Mouse (Mus musculus): Measurements from ENCODE around the gene Scd4.

Gene Scd4

DNA sequence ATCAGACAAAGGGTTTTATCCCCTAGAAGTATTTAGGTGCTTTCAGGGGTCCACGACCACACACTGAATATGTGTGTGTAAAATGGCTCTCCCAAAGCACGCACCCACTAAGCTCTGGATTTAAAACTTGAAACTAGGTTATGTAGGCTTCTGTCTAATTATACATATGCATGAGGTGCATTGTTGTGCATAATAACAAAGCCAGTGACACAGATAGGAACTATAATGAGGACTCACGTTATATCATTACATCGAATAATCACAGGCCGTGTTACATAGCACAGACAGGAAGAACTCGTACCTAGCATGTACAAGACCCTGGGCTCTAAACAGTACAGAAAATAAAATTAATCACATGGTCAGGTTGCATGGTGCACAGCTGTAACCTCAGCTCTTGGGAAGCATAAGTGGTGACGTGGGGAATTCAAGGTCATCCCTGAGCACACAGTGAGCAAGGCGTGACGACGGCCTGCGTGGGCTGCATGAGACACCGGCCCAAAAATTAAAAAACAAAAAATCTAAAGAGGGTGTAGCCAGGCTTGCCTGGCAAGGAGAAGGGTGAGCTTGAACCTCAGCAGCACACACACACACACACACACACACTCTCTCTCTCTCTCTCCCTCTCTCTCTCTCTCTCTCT lies 49.9 kb downstream of the Scd4 start:
- no peak for DNase-seq

DNA sequence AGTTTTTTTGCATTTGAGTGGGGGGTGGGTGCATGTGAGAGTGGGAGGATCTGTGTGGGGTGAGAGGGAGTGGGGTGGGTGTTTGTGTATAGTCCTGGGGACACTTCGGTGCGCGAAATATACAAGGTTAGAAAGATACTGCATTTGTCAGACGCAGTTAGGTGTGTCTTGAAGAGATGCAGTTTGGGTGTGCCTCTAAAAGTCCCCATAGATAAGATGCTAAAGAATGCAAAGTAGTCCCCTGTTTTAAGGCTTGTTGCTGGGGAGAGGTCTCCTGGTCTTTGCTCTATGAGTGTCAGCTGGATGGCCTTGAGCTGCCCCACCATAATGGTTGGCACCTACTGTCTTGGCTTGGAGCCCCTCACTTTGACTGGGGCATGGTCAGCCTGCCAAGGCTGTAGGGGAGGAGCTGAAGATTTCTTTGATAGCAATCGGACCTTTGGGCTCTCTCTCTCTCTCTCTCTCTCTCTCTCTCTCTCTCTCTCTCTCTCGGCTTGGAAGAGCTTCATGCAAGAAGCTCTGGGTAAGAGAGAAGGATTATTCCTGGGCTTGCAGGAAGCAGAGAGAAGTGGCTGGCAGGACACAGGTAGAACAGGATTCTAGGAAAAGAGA lies 53.1 kb downstream of the Scd4 start:
- no peak for DNase-seq

DNA sequence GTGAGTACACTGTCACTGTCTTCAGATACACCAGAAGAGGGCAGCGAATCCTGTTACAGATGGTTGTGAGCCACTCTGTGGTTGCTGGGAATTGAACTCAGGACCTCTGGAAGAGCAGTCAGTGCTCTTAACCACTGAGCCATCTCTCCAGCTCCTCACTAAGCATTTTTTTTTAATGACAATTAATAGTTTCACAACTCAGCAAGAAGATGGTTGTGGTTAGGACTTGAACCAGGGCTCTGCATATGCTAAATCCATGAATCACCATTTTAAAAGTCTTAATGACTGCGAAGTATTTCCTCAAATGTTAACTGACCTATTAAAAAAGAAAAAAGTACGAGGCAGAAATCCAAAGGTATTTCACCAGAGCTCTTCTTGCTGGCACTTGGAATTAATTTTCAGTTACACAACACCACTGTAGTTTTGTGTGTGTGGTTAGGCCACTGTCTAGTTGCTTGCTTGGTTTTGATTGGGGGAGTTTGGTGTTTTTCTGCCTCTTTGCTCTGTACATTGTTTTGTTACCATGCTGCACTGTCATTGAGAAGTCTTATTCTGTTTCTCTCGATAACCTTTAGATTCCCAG lies 54.3 kb downstream of the Scd4 start:
- DNase-seq = no peak

DNA sequence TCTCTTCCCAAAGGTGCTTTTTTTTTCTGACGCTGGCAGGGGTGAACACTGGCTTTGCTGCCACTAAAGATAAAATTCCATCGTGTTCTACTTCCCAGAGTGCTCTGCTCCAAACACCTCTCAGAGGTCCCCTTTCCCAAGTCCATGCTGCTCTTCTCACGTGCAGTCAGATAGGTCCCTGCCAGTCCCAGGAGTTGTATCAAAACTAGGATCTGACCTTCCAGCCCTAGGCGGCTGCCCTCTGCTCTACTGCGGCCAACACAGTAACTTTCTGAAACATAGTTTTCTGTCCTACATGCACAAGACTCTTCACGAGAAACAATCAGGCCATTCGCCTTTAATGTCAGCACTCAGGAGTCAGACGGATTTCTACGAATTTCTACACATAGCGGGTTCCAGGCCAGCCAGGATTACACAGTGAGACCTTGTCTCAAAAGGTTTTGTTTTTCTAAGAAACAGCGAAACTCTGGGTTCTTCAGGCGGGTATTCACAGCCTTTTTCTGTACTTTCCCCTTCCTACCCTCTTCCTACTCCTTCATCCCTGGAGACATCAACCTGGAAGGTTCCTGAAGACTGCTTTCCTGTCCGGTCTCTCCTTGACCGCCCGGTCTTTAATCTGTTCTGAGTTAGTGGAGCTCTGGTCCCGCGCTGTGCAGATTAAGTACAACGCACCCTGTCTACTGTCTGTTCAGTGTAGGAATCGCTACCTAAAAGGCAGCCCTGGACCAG lies 55.0 kb downstream of the Scd4 start:
- no peak for DNase-seq

DNA sequence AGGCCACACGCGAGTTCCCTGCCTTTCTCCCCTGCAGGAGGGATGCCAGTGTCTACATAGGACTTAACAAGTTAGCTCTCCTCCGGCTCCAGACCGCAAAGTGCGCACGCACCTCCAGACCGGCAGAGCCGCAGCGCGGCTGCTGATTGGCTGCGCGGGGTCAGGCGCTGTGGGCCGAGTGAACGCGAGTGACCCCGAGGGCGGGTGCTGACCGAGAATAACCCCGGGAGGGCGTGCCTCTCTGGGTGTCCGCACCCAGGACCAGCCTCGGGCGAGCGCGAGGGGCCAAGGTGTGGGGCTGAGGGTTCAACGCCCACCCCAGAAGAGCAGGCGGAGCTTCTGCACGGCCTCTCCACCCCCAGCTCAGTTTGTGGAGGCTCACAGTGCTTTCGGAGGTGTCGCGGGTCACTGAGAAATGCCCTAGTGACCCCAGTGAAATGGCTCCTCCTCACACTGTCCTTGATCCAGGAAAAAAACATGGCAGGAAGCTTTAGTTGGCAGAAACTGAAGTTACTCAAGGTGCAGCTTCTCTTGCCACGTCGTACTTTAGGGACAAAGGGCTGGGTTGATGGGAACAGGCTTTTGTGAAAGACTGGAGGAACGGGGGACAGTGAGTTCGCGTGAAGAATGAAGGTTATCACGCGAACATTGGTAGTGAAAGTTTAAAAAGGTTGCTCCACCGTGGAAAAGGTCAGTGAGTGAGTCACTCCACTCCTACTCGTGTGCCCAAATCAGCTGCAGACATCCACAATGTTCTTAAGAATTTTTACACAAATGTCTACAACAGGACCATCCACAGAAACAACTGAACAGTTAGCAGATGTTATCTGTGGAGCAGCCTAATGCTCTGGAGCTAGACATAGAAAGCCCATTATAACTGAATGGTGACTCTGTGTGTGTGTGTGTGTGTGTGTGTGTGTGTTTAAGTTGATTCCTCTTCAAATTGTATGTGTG lies 55.9 kb downstream of the Scd4 start:
- DNase-seq = peak; percentile 97

DNA sequence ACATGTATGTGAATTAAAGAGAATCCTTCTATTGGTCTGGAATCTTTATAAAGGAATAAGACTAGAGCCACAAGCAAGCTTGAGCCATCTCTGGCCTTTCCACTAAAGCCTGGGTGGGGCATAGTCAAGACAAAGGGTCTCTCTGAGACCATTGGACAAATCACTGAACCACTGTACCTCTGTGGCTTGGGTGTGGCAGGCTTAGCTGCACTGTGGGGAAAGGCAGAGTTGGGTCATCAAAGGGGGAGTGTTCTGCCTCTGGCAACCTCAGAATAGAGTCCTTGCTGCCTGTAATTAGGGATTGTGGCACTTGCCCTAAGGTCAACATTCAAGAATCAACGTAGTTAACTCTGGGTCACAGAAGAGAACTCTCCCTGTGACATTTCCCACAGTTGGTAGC lies 56.6 kb downstream of the Scd4 start:
- DNase-seq = no peak

DNA sequence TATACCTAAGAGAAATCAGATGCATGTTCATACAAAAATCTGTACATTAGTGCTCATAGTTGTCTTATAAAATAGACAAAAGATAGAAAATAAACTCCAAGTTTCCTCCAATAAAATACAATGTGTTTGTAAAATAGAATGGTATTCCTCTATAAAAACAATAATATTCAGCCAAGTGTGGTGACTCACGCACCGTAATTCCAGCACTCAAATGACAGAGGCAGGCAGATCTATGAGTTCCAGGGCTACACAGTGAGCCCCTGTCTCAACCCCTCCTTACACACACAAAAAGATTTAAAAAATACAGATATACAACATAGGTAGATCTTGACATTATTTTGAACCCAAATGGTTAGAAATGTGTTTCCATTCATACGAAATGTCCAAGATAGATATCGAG lies 59.0 kb downstream of the Scd4 start:
- DNase-seq = no peak

DNA sequence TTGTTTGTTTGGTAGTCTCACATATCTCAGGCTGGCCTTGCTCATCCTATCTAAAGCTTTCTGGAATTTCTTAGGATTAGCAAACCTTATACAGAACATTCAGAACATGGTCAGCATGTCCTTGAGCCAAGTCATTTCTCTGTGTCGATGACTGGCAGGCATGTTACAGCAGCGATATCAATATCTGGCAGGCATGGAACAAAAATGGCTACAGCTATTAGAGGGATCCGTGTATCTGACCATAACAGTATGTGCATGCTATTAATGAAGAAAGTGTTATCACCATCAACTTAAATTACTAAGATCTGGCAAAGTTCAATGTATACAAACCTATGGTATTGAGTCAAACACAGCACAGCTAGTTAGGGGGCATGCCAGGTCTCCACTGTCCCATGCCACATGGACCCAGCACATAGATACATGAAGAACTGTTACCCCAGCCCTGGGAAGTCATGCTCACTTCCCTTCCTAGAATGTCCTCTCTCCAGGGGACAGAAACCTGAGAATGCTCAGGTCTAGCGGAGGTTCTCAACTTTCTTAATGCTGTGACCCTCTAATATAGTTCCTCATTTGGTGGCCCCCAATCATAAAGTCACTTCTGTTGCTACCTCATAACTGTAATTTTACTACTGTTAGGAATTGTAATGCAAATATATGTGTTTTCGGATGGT lies 59.6 kb downstream of the Scd4 start:
- DNase-seq = no peak

DNA sequence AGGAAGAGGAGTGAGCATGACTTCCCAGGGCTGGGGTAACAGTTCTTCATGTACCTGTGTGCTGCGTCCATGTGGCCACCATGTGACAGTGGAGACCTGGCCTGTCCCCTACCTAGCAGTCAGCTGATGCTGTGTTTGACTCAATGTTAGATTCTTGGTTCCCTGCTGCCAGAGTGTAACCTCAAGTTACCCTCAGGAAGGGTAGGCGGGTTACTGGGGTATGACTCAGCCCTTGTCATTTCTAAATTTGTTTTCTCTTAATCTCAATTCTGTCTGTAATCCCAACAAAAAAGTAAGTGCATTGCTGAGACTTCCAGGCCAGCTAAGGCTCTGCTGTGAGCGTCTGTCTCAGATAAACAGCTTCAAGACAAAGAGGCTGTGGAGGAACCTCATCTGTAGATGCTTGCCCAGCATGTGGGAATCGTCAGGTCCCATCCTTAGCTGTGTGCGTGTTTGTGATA lies 61.1 kb downstream of the Scd4 start:
- no peak for DNase-seq

DNA sequence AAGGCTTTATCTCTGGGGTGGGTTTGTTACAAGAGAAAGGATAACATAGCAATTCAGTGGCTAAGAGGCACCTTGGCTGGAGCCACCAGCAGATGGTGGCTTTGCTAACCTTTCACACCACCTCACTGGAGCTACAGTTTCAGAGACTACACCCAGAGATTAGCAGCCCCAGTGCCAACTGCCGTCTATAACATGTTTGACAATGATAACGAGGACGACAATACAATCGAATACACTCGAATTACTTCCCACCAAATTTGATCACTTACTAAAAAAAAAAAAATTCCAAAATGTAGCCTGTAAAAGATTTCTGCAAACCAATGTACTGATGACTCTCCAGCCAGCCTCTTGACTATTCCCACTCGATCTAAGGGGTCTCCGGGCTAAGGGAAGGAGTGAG lies 62.1 kb downstream of the Scd4 start:
- DNase-seq = no peak

Measured in embryo, embryonic 11 days (tissue).